9 mouse cellular contexts compared by ENCODE assay signal in genomic region chr7:70362526-70363170, GRCm38 (mm10). TPM values are rescaled to one million over a fixed set of nuclear protein-coding genes. Genes with fewer than 3 reads are reported as not detected.
DNase-seq lines count a peak whose midpoint lies in the region; ATAC-seq and TF ChIP-seq lines count a peak whose summit lies in the region.
"Had no signal": no experiment of that assay in that cellular context is flagged by ENCODE, and none has a peak within 500 bp of the region (broad histone marks: within the 10 kb centered on the region; RNA-seq: fewer than 3 reads in every experiment).

No protein-coding gene starts in this region.

- WGBS in forebrain, embryonic 14.5 days, result 3% methylated on average over 12 of the region's 12 CpGs
- 9% methylated on average over 12 of the region's 12 CpGs for WGBS in kidney, postnatal 0 days

- no peak for TF ChIP-seq CTCF in left cerebral cortex, adult 2 months (IDR thresholded peaks at IDR 0.05)
- TF ChIP-seq CTCF in kidney, postnatal 0 days (IDR thresholded peaks at IDR 0.05; ENCODE audit: low read depth), result no peak

- intact Hi-C loops in left cerebral cortex, adult 2 months (cut with DNase I), result loop anchor here (5.0 to 10.0 kb wide), 4 partner anchors 35 to 1782 kb away; no protein-coding TSS in a partner anchor

- peak overlapping the region; percentile 69 for H3K4me2 ChIP-seq in forebrain, embryonic 14.5 days (ENCODE audit: low read length)
- peak overlapping the region; percentile 82 for H3K4me2 ChIP-seq in kidney, postnatal 0 days (ENCODE audit: low read length)

- H3K27ac ChIP-seq in left cerebral cortex, adult 2 months, result no peak overlapping the region
- peak overlapping the region; percentile 99 for H3K27ac ChIP-seq in forebrain, embryonic 14.5 days (ENCODE audit: low read depth, low read length)
- H3K27ac ChIP-seq in kidney, postnatal 0 days, result peak overlapping the region; percentile 99

- no peak for ATAC-seq in forebrain, embryonic 14.5 days
- ATAC-seq in kidney, postnatal 0 days (replicated peaks; ENCODE audit: low FRiP score, low read depth), result no peak

- H3K4me1 ChIP-seq in forebrain, embryonic 14.5 days (ENCODE audit: control insufficient read depth, insufficient read depth, low read length), result no peaks in the 10 kb centered on the region
- H3K4me1 ChIP-seq in kidney, postnatal 0 days (replicated peaks; ENCODE audit: insufficient read depth, low read length), result no peaks in the 10 kb centered on the region

- 0 out of 2 replicates have a peak, but pooled peaks cover 4% of the 10 kb centered on the region for H3K36me3 ChIP-seq in forebrain, embryonic 14.5 days (ENCODE audit: control insufficient read depth, insufficient read depth, low read length)
- H3K36me3 ChIP-seq in kidney, postnatal 0 days (ENCODE audit: insufficient read depth, low read length), result peaks cover 14% of the 10 kb centered on the region
- H3K36me3 ChIP-seq: G1E had no signal

- H3K9me3 ChIP-seq in forebrain, embryonic 14.5 days (replicated peaks; ENCODE audit: control insufficient read depth, low read length), result no peaks in the 10 kb centered on the region
- H3K9me3 ChIP-seq in kidney, postnatal 0 days (replicated peaks; ENCODE audit: low read length), result no peaks in the 10 kb centered on the region

- peak overlapping the region; percentile 95 for H3K9ac ChIP-seq in forebrain, embryonic 14.5 days (ENCODE audit: low read length)
- peak overlapping the region; percentile 78 for H3K9ac ChIP-seq in kidney, postnatal 0 days (ENCODE audit: low read depth, low read length)

- H3K4me3 ChIP-seq in left cerebral cortex, adult 2 months, result peak overlapping the region; percentile 9; the same call in 1 of the 2 replicates
- peak overlapping the region; percentile 67 for H3K4me3 ChIP-seq in forebrain, embryonic 14.5 days (ENCODE audit: low read depth, low read length)
- peak overlapping the region; percentile 98 for H3K4me3 ChIP-seq in kidney, postnatal 0 days (replicated peaks; ENCODE audit: low read depth, low read length)

- DNase-seq in left cerebral cortex, adult 2 months (ENCODE audit: extremely low spot score in 1 of 2, low spot score in 2 of 2), result no peak
- DNase-seq in left cerebral cortex, adult 11 months (ENCODE audit: low spot score), result no peak
- no peak for DNase-seq in forebrain, embryonic 14.5 days (ENCODE audit: low spot score)
- peak; percentile 64 for DNase-seq in kidney, postnatal 0 days (ENCODE audit: low spot score)
- DNase-seq in neural tube, embryonic 10.5 days (ENCODE audit: extremely low spot score, low spot score), result peak; percentile 60
- DNase-seq in MN1 (ENCODE audit: low spot score), result no peak
- DNase-seq in T-cell, adult 2 months (ENCODE audit: low spot score), result no peak
- no peak for DNase-seq in cerebellum, adult 11-12 months

- H3K27me3 ChIP-seq in forebrain, embryonic 14.5 days (replicated peaks; ENCODE audit: control insufficient read depth, insufficient read depth, low read length), result peaks cover 42% of the 10 kb centered on the region
- no peaks in the 10 kb centered on the region for H3K27me3 ChIP-seq in kidney, postnatal 0 days (ENCODE audit: insufficient read depth, low read length)

RNA-seq across cellular contexts. Expression of gene Nr2f2, which starts 3.9 kb away (rescaled TPM):
- 10 to 100 TPM; 38.9 to 45.2 TPM for total RNA-seq in left cerebral cortex, adult 2 months (2021)
- polyA plus RNA-seq in forebrain, embryonic 14.5 days (2014; fragmentation: Nextera tagmentation; extraction: Ambion mirVana), result 73.7 and 82.5 TPM in 2 replicates
- polyA plus RNA-seq in kidney, postnatal 0 days (2015; fragmentation: Nextera tagmentation; extraction: Ambion mirVana), result 190 and 203 TPM in 2 replicates
- polyA plus RNA-seq: G1E had no signal

Comparison
In these comparisons a context has a peak if more than half of its experiments do, and no peak if none do; other contexts are left out.
1. DNase-seq: peak in kidney, postnatal 0 days (single experiment) and neural tube, embryonic 10.5 days (single experiment); none in left cerebral cortex, adult 2 months (0 of 2), left cerebral cortex, adult 11 months (single experiment), forebrain, embryonic 14.5 days (single experiment), MN1 (single experiment), T-cell, adult 2 months (single experiment) and cerebellum, adult 11-12 months (single experiment).
2. H3K4me3 ChIP-seq: peak in every context shown above with its lines; median percentile 98 in kidney, postnatal 0 days; 67 in forebrain, embryonic 14.5 days; 9 in left cerebral cortex, adult 2 months.